Mouse (Mus musculus) liver (tissue): Measurements from ENCODE around the gene Ap2m1.

Experiments used
- DNase-seq: peaks from one replicate; pipeline ENCODE4 v3.0.0-alpha.2; 2020; ENCODE audit warnings: mixed read lengths

Gene Ap2m1

GRCm38 (mm10) chr16:20530941-20531340 is 4.3 kb upstream of the Ap2m1 start:
- no peak for DNase-seq

GRCm38 (mm10) chr16:20534617-20535295 is 522 bp upstream of the Ap2m1 start:
- no peak for DNase-seq

- DNase-seq: no peak
Observed at GRCm38 (mm10) chr16:20536081-20536665, 895 bp downstream of the Ap2m1 start.

- DNase-seq: peak; percentile 61
Observed at GRCm38 (mm10) chr16:20537071-20537471, 1.8 kb downstream of the Ap2m1 start.

GRCm38 (mm10) chr16:20537601-20538320 is 2.5 kb downstream of the Ap2m1 start:
- DNase-seq: peak; percentile 29

GRCm38 (mm10) chr16:20539649-20540048 is 4.4 kb downstream of the Ap2m1 start:
- no peak for DNase-seq

GRCm38 (mm10) chr16:20540438-20540837 is 5.2 kb downstream of the Ap2m1 start:
- DNase-seq: no peak

GRCm38 (mm10) chr16:20545696-20546095 is 10.4 kb downstream of the Ap2m1 start:
- no peak for DNase-seq

GRCm38 (mm10) chr16:20547423-20547822 is 12.1 kb downstream of the Ap2m1 start:
- no peak for DNase-seq

- DNase-seq: peak; percentile 99
Observed at GRCm38 (mm10) chr16:20548096-20548948, 13.0 kb downstream of the Ap2m1 start, which contains the start of gene Abcf3. TSS of gene Abcf3 (plus strand) at chr16:20548577.

GRCm38 (mm10) chr16:20549161-20549560 is 13.9 kb downstream of the Ap2m1 start:
- no peak for DNase-seq

GRCm38 (mm10) chr16:20551691-20552090 is 16.4 kb downstream of the Ap2m1 start:
- DNase-seq: no peak

GRCm38 (mm10) chr16:20552594-20552993 is 17.3 kb downstream of the Ap2m1 start:
- DNase-seq: no peak

GRCm38 (mm10) chr16:20555000-20555399 is 19.7 kb downstream of the Ap2m1 start:
- DNase-seq: no peak

GRCm38 (mm10) chr16:20557381-20557780 is 22.1 kb downstream of the Ap2m1 start:
- no peak for DNase-seq

- no peak for DNase-seq
Observed at GRCm38 (mm10) chr16:20565075-20565474, 29.8 kb downstream of the Ap2m1 start.

GRCm38 (mm10) chr16:20589366-20589938 is 54.2 kb downstream of the Ap2m1 start, which contains the start of gene Vwa5b2:
TSS of gene Vwa5b2 (plus strand) at chr16:20589471.
- DNase-seq: no peak

- peak; percentile 28 for DNase-seq
Observed at GRCm38 (mm10) chr16:20589939-20590679, 54.8 kb downstream of the Ap2m1 start.

GRCm38 (mm10) chr16:20590680-20591038 is 55.4 kb downstream of the Ap2m1 start:
- DNase-seq: no peak

GRCm38 (mm10) chr16:20591076-20591705 is 55.9 kb downstream of the Ap2m1 start:
- no peak for DNase-seq
